Mouse (Mus musculus): ENCODE data around the gene Atad1.
"Not testable (repeated sequence)": the region's sequence is repeated elsewhere in the genome, so short reads cannot be mapped to it uniquely, and the experiment has no call there.

Gene Atad1

GRCm38 (mm10) chr19:32740641-32741345, 1.2 kb upstream of the Atad1 start:
- no peak for DNase-seq (ENCODE audit: low spot score)

- DNase-seq (ENCODE audit: low spot score): no peak
Measured at GRCm38 (mm10) chr19:32737844-32738243, 1.7 kb downstream of the Atad1 start.

- DNase-seq (ENCODE audit: low spot score): no peak
Measured at GRCm38 (mm10) chr19:32732922-32733321, 6.7 kb downstream of the Atad1 start.

GRCm38 (mm10) chr19:32729785-32730184, 9.8 kb downstream of the Atad1 start:
- DNase-seq (ENCODE audit: low spot score): no peak

- DNase-seq (ENCODE audit: low spot score): peak; percentile 81
Measured at GRCm38 (mm10) chr19:32726451-32727325, 12.9 kb downstream of the Atad1 start.

GRCm38 (mm10) chr19:32723817-32724216, 15.8 kb downstream of the Atad1 start:
- peak; percentile 71 for DNase-seq (ENCODE audit: low spot score)

GRCm38 (mm10) chr19:32720319-32720718, 19.3 kb downstream of the Atad1 start:
- DNase-seq (ENCODE audit: low spot score): no peak

- peak; percentile 46 for DNase-seq (ENCODE audit: low spot score)
Measured at GRCm38 (mm10) chr19:32717590-32717989, 22.0 kb downstream of the Atad1 start.

GRCm38 (mm10) chr19:32715681-32716080, 23.9 kb downstream of the Atad1 start:
- DNase-seq (ENCODE audit: low spot score): no peak

- peak; percentile 89 for DNase-seq (ENCODE audit: low spot score)
Measured at GRCm38 (mm10) chr19:32715201-32715600, 24.4 kb downstream of the Atad1 start.

GRCm38 (mm10) chr19:32713471-32713870, 26.1 kb downstream of the Atad1 start:
- DNase-seq (ENCODE audit: low spot score): no peak

GRCm38 (mm10) chr19:32712588-32713042, 27.0 kb downstream of the Atad1 start:
- DNase-seq (ENCODE audit: low spot score): peak; percentile 84

GRCm38 (mm10) chr19:32711761-32712541, 27.6 kb downstream of the Atad1 start:
- DNase-seq (ENCODE audit: low spot score): peak; percentile 94

GRCm38 (mm10) chr19:32710288-32710687, 29.3 kb downstream of the Atad1 start:
- peak; percentile 63 for DNase-seq (ENCODE audit: low spot score)

- DNase-seq (ENCODE audit: low spot score): no peak
Measured at GRCm38 (mm10) chr19:32708996-32709395, 30.6 kb downstream of the Atad1 start.

GRCm38 (mm10) chr19:32702191-32702590, 37.4 kb downstream of the Atad1 start:
- DNase-seq (ENCODE audit: low spot score): no peak

- no peak for DNase-seq (ENCODE audit: low spot score)
Measured at GRCm38 (mm10) chr19:32696674-32697073, 42.9 kb downstream of the Atad1 start.

GRCm38 (mm10) chr19:32689724-32690123, 49.9 kb downstream of the Atad1 start:
- DNase-seq (ENCODE audit: low spot score): peak; percentile 60

GRCm38 (mm10) chr19:32688227-32688626, 51.4 kb downstream of the Atad1 start:
- DNase-seq (ENCODE audit: low spot score): not testable (repeated sequence)

GRCm38 (mm10) chr19:32687721-32688120, 51.9 kb downstream of the Atad1 start:
- DNase-seq (ENCODE audit: low spot score): no peak

GRCm38 (mm10) chr19:32683081-32683480, 56.5 kb downstream of the Atad1 start:
- DNase-seq (ENCODE audit: low spot score): no peak

- no peak for DNase-seq (ENCODE audit: low spot score)
Measured at GRCm38 (mm10) chr19:32680894-32681293, 58.7 kb downstream of the Atad1 start.

Measured in retina, embryonic 14.5 days (tissue).